Mouse (Mus musculus): ENCODE results near the gene 3830406C13Rik.

Gene 3830406C13Rik

GRCm38 (mm10) chr14:12284141-12284912, at the start of gene 3830406C13Rik:
Gene 3830406C13Rik (plus strand): TSS chr14:12284173.
- no peak for TF ChIP-seq GATA4 (IDR thresholded peaks at IDR 0.05; ENCODE audit: insufficient replicate concordance, low read length)

- no peak for TF ChIP-seq GATA4 (IDR thresholded peaks at IDR 0.05; ENCODE audit: insufficient replicate concordance, low read length)
These were observed 40.2 kb upstream of the 3830406C13Rik start for GRCm38 (mm10) chr14:12243726-12244125.

- TF ChIP-seq GATA4 (IDR thresholded peaks at IDR 0.05; ENCODE audit: insufficient replicate concordance, low read length), result no peak
These were observed 7.9 kb upstream of the 3830406C13Rik start for GRCm38 (mm10) chr14:12276031-12276430.

- no peak for TF ChIP-seq GATA4 (IDR thresholded peaks at IDR 0.05; ENCODE audit: insufficient replicate concordance, low read length)
These were observed 332 bp upstream of the 3830406C13Rik start, which contains the start of gene Gm49355 for GRCm38 (mm10) chr14:12283641-12284040. Gene Gm49355 (plus strand): TSS chr14:12283976.

GRCm38 (mm10) chr14:12296391-12296790, 12.4 kb downstream of the 3830406C13Rik start:
- no peak for TF ChIP-seq GATA4 (IDR thresholded peaks at IDR 0.05; ENCODE audit: insufficient replicate concordance, low read length)

- no peak for TF ChIP-seq GATA4 (IDR thresholded peaks at IDR 0.05; ENCODE audit: insufficient replicate concordance, low read length)
These were observed 15.2 kb downstream of the 3830406C13Rik start for GRCm38 (mm10) chr14:12299171-12299570.

- TF ChIP-seq GATA4 (IDR thresholded peaks at IDR 0.05; ENCODE audit: insufficient replicate concordance, low read length), result no peak
These were observed 15.7 kb downstream of the 3830406C13Rik start for GRCm38 (mm10) chr14:12299654-12300053.

- TF ChIP-seq GATA4 (IDR thresholded peaks at IDR 0.05; ENCODE audit: insufficient replicate concordance, low read length), result no peak
These were observed 16.3 kb downstream of the 3830406C13Rik start for GRCm38 (mm10) chr14:12300275-12300674.

GRCm38 (mm10) chr14:12300677-12301076, 16.7 kb downstream of the 3830406C13Rik start:
- TF ChIP-seq GATA4 (IDR thresholded peaks at IDR 0.05; ENCODE audit: insufficient replicate concordance, low read length), result no peak

GRCm38 (mm10) chr14:12303106-12303505, 19.1 kb downstream of the 3830406C13Rik start:
- TF ChIP-seq GATA4 (IDR thresholded peaks at IDR 0.05; ENCODE audit: insufficient replicate concordance, low read length), result no peak

- TF ChIP-seq GATA4 (IDR thresholded peaks at IDR 0.05; ENCODE audit: insufficient replicate concordance, low read length), result no peak
These were observed 49.6 kb downstream of the 3830406C13Rik start for GRCm38 (mm10) chr14:12333622-12334021.

GRCm38 (mm10) chr14:12334925-12335324, 51.0 kb downstream of the 3830406C13Rik start:
- no peak for TF ChIP-seq GATA4 (IDR thresholded peaks at IDR 0.05; ENCODE audit: insufficient replicate concordance, low read length)

- no peak for TF ChIP-seq GATA4 (IDR thresholded peaks at IDR 0.05; ENCODE audit: insufficient replicate concordance, low read length)
These were observed 53.5 kb downstream of the 3830406C13Rik start for GRCm38 (mm10) chr14:12337421-12337997.

- TF ChIP-seq GATA4 (IDR thresholded peaks at IDR 0.05; ENCODE audit: insufficient replicate concordance, low read length), result no peak
These were observed 54.2 kb downstream of the 3830406C13Rik start for GRCm38 (mm10) chr14:12337998-12338809.

GRCm38 (mm10) chr14:12338811-12339565, 55.0 kb downstream of the 3830406C13Rik start:
- no peak for TF ChIP-seq GATA4 (IDR thresholded peaks at IDR 0.05; ENCODE audit: insufficient replicate concordance, low read length)

All from liver, adult (tissue).